Mouse (Mus musculus) kidney, embryonic 16.5 days (tissue): ENCODE measurements at regions not wholly inside any gene's neighbourhood (a gene's known extent, or its start where the extent isn't known, plus 50 kb on each side); places are given as distances from the start of the nearest gene placed in this dataset.
A peak's percentile ranks its signal among the peaks of the same experiment; 100 is the strongest.

Source experiments
- ATAC-seq: fragments of 200-750 bp; cut with Nextera tagmentation; 2 replicates; pipeline ENCODE4 v1.8.0; 2017; ENCODE audit warnings: moderate TSS enrichment; ENCODE audit not compliant: low FRiP score, low TSS enrichment
- H3K27ac ChIP-seq: fragments of 300-500 bp; sonication (generic); 2 replicates; pipeline ENCODE4 v1.5.1; 2014; ENCODE audit warnings: low read length
- H3K27me3 ChIP-seq: fragments of 300-500 bp; sonication (generic); 2 replicates; pipeline ENCODE4 v1.6.1; 2014; ENCODE audit warnings: low read length, control low read depth, mixed read lengths; ENCODE audit not compliant: insufficient read depth
- H3K36me3 ChIP-seq: fragments of 300-500 bp; sonication (generic); 2 replicates; pipeline ENCODE4 v1.6.1; 2014; ENCODE audit warnings: low read length, control low read depth, mixed read lengths; ENCODE audit not compliant: insufficient read depth
- H3K4me1 ChIP-seq: fragments of 300-500 bp; sonication (generic); 2 replicates; pipeline ENCODE4 v1.6.1; 2014; ENCODE audit warnings: low read length, control low read depth, mixed read lengths; ENCODE audit not compliant: insufficient read depth
- H3K4me2 ChIP-seq: fragments of 300-500 bp; sonication (generic); replicated peaks from 2 replicates; pipeline ENCODE4 v1.6.1; 2014; ENCODE audit warnings: low read depth, low read length
- H3K4me3 ChIP-seq: fragments of 300-500 bp; sonication (generic); 2 replicates; pipeline ENCODE4 v1.5.1; 2014; ENCODE audit warnings: mild to moderate bottlenecking, low read length
- H3K9ac ChIP-seq: fragments of 300-500 bp; sonication (generic); replicated peaks from 2 replicates; pipeline ENCODE4 v1.6.1; 2014; ENCODE audit warnings: low read length
- H3K9me3 ChIP-seq: fragments of 300-500 bp; sonication (generic); 2 replicates; pipeline ENCODE4 v1.6.1; 2016; ENCODE audit warnings: low read length, control low read depth
- WGBS: fragments of 180-500 bp; shearing (Covaris S2); extraction: QIAGEN DNeasy Blood & Tissue Kit; methylation state at CpG from one replicate; pipeline ENCODE4 v1.1.7; 2014; 5-methylcytosine and 5-hydroxymethylcytosine counted together

- H3K4me3 ChIP-seq: no peak overlapping the region
- no peaks in the 10 kb centered on the region for H3K27me3 ChIP-seq
- H3K4me1 ChIP-seq: no peaks in the 10 kb centered on the region
- ATAC-seq: no peak
- no peaks in the 10 kb centered on the region for H3K36me3 ChIP-seq
- WGBS: 94% methylated on average over 6 of the region's 6 CpGs
- no peak overlapping the region for H3K27ac ChIP-seq
- no peak overlapping the region for H3K9ac ChIP-seq
- H3K4me2 ChIP-seq: no peak overlapping the region
- H3K9me3 ChIP-seq: no peaks in the 10 kb centered on the region
Observed at GRCm38 (mm10) chr14:99387581-99387980, 89.1 kb downstream of the Klf5 start.

GRCm38 (mm10) chr14:99389306-99389705 is 90.8 kb downstream of the Klf5 start:
- WGBS: 69% methylated on average over 5 of the region's 5 CpGs
- H3K9ac ChIP-seq: no peak overlapping the region
- ATAC-seq: no peak
- H3K27ac ChIP-seq: no peak overlapping the region
- no peaks in the 10 kb centered on the region for H3K9me3 ChIP-seq
- H3K4me3 ChIP-seq: no peak overlapping the region
- H3K4me2 ChIP-seq: no peak overlapping the region
- H3K36me3 ChIP-seq: no peaks in the 10 kb centered on the region
- no peaks in the 10 kb centered on the region for H3K27me3 ChIP-seq
- H3K4me1 ChIP-seq: no peaks in the 10 kb centered on the region

GRCm38 (mm10) chr14:99391700-99392099 is 93.2 kb downstream of the Klf5 start:
- no peaks in the 10 kb centered on the region for H3K36me3 ChIP-seq
- H3K4me3 ChIP-seq: no peak overlapping the region
- H3K9me3 ChIP-seq: no peaks in the 10 kb centered on the region
- H3K4me1 ChIP-seq: no peaks in the 10 kb centered on the region
- ATAC-seq: no peak
- H3K27me3 ChIP-seq: no peaks in the 10 kb centered on the region
- 78% methylated on average over 7 of the region's 7 CpGs for WGBS
- no peak overlapping the region for H3K9ac ChIP-seq
- H3K27ac ChIP-seq: no peak overlapping the region
- no peak overlapping the region for H3K4me2 ChIP-seq

DNA sequence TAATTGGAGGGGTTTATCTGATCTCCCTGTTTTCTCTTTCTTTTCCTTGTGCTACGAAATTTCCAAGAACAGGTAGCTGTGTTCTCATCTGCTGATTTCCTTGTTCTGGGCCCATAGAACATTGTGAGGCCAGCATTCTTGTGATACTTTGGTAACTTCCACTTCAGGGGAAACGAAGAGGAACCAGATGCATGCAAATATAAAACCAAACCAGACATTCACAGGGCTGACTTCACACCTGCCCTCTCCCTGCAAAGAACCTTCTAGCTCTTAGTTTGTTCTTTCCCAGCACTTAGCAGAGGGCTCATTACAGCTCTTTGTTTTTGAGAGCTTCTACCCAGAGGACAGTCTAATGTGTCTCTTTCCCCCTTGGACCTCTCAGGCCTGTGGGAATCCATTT is 94.3 kb downstream of the Klf5 start:
- 64% methylated on average over 2 of the region's 2 CpGs for WGBS
- no peak for ATAC-seq
- no peak overlapping the region for H3K9ac ChIP-seq
- no peak overlapping the region for H3K4me2 ChIP-seq
- no peaks in the 10 kb centered on the region for H3K9me3 ChIP-seq
- no peaks in the 10 kb centered on the region for H3K36me3 ChIP-seq
- no peak overlapping the region for H3K27ac ChIP-seq
- no peaks in the 10 kb centered on the region for H3K27me3 ChIP-seq
- no peak overlapping the region for H3K4me3 ChIP-seq
- H3K4me1 ChIP-seq: no peaks in the 10 kb centered on the region

GRCm38 (mm10) chr14:99393611-99394010 is 95.1 kb downstream of the Klf5 start:
- Histone ChIP-seq H3K9me3 (no peaks in the 10 kb centered on the region), H3K36me3 (no peaks in the 10 kb centered on the region), H3K4me2 (no peak overlapping the region), H3K9ac (no peak overlapping the region), H3K27me3 (no peaks in the 10 kb centered on the region), H3K4me3 (no peak overlapping the region), H3K4me1 (no peaks in the 10 kb centered on the region), H3K27ac (no peak overlapping the region)
- 56% methylated on average over 8 of the region's 8 CpGs for WGBS
- peak; percentile 83 for ATAC-seq

- H3K4me1 ChIP-seq: no peaks in the 10 kb centered on the region
- H3K27me3 ChIP-seq: no peaks in the 10 kb centered on the region
- WGBS: 70% methylated on average over 6 of the region's 6 CpGs
- no peak overlapping the region for H3K27ac ChIP-seq
- H3K9ac ChIP-seq: no peak overlapping the region
- ATAC-seq: peak; percentile 31; the same call in 1 of the 2 replicates
- H3K36me3 ChIP-seq: no peaks in the 10 kb centered on the region
- no peaks in the 10 kb centered on the region for H3K9me3 ChIP-seq
- no peak overlapping the region for H3K4me2 ChIP-seq
- H3K4me3 ChIP-seq: no peak overlapping the region
Observed at GRCm38 (mm10) chr14:99403155-99403726, 104.8 kb downstream of the Klf5 start.

GRCm38 (mm10) chr14:99405228-99405627 is 106.7 kb downstream of the Klf5 start:
- WGBS: 83% methylated on average over 5 of the region's 5 CpGs
- Histone ChIP-seq H3K27me3 (no peaks in the 10 kb centered on the region), H3K9ac (no peak overlapping the region), H3K27ac (no peak overlapping the region), H3K36me3 (no peaks in the 10 kb centered on the region), H3K4me1 (no peaks in the 10 kb centered on the region), H3K9me3 (no peaks in the 10 kb centered on the region), H3K4me2 (no peak overlapping the region), H3K4me3 (no peak overlapping the region)
- ATAC-seq: no peak

DNA sequence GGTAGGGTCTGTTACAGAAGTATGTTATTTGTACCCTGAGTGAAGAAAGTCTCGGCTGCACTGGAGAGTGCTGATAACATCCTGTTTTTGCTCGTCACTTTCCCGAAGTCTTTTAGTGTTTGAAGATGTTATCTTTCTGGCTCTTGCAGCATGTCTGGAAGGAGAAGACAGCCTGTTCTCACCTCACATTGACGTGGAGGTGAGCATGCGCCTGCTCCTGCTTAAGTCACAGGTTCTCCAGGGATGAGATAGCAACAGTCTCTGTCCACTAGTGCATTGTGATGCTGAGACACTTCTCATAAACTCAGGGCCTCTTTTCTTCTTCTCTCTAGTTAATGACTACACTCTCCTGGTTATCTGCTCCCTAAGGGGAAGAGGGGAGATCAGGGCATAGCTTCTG is 113.3 kb downstream of the Klf5 start:
- H3K4me1 ChIP-seq: 0 out of 2 replicates have a peak, but pooled peaks cover 2% of the 10 kb centered on the region
- H3K9me3 ChIP-seq: no peaks in the 10 kb centered on the region
- 42% methylated on average over 5 of the region's 5 CpGs for WGBS
- H3K4me3 ChIP-seq: no peak overlapping the region
- H3K4me2 ChIP-seq: no peak overlapping the region
- no peak overlapping the region for H3K27ac ChIP-seq
- H3K27me3 ChIP-seq: no peaks in the 10 kb centered on the region
- ATAC-seq: no peak
- no peak overlapping the region for H3K9ac ChIP-seq
- H3K36me3 ChIP-seq: no peaks in the 10 kb centered on the region

- no peak for ATAC-seq
- Histone ChIP-seq H3K36me3 (no peaks in the 10 kb centered on the region), H3K4me1 (0 out of 2 replicates have a peak, but pooled peaks cover 2% of the 10 kb centered on the region), H3K4me2 (no peak overlapping the region), H3K9me3 (no peaks in the 10 kb centered on the region), H3K27ac (no peak overlapping the region), H3K4me3 (no peak overlapping the region), H3K27me3 (no peaks in the 10 kb centered on the region), H3K9ac (no peak overlapping the region)
- 84% methylated on average over 3 of the region's 3 CpGs for WGBS
Observed at GRCm38 (mm10) chr14:99416169-99416568, 117.7 kb downstream of the Klf5 start.

DNA sequence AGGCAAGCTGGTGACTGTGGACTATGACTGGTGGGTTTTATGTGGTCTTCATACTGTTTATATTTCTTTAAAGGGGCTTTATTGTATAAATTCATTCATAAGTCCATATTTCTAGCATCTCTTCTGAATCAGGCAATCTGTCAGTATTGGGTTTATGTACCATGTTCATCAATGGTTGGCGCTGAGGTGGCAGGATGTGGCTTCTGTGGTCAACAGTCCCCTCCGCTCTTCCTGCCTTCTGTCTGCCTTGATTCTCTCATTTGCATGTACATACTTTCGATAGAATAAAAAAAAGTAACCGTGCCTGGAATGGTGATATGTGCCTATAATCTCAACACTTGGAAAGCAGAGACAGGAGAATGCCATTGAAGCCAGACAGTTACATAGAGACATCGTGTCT is 120.5 kb downstream of the Klf5 start:
- no peak overlapping the region for H3K9ac ChIP-seq
- no peak overlapping the region for H3K4me2 ChIP-seq
- H3K4me1 ChIP-seq: no peaks in the 10 kb centered on the region
- no peak overlapping the region for H3K4me3 ChIP-seq
- WGBS: 92% methylated on average over 5 of the region's 5 CpGs
- H3K27ac ChIP-seq: no peak overlapping the region
- ATAC-seq: no peak
- H3K9me3 ChIP-seq: no peaks in the 10 kb centered on the region
- H3K27me3 ChIP-seq: no peaks in the 10 kb centered on the region
- no peaks in the 10 kb centered on the region for H3K36me3 ChIP-seq
